Mouse (Mus musculus) gastrocnemius, postnatal 4 days (tissue): ENCODE data around the gene Mxi1. TPM values are rescaled to one million over a fixed set of nuclear protein-coding genes. Genes with fewer than 3 reads are reported as not detected.
"Not testable (repeated sequence)": the region's sequence is repeated elsewhere in the genome, so short reads cannot be mapped to it uniquely, and the experiment has no call there.

Source experiments
- DNase-seq, 2 experiments: peaks; one replicate each; pipeline ENCODE4 v3.0.0; 2021 to 2022; ENCODE audit warnings: low spot score in 2 of 2, mixed read lengths in 2 of 2
- total RNA-seq, 2 experiments: library from RNA; stranded (reverse); gene quantifications; 2 replicates each; pipeline ENCODE4 v1.2.3; 2021

The Mxi1 gene
- total RNA-seq, 2 experiments from 2014 or later = 27.0 to 28.4 TPM

DNA sequence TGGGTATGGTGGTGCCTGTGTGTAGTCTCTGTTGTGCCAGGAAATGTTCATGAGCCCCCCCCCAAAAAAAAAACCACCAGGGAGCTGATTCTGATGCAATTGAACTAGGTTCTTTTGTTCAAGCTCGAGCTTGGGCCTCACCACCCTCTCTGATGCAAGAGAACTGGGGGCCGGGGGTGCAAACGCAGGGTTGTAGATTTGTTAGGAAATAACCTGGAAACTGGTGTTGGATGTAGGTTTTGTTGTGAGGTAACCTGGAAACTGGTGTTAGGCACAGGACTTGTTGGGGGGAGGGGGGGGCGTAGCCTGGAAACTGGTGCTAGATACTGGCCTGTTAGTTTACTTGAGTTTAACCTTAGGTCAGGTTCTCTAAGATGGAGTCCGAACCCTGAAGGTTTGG, 81.5 kb downstream of the Mxi1 start:
- no peak for DNase-seq

DNA sequence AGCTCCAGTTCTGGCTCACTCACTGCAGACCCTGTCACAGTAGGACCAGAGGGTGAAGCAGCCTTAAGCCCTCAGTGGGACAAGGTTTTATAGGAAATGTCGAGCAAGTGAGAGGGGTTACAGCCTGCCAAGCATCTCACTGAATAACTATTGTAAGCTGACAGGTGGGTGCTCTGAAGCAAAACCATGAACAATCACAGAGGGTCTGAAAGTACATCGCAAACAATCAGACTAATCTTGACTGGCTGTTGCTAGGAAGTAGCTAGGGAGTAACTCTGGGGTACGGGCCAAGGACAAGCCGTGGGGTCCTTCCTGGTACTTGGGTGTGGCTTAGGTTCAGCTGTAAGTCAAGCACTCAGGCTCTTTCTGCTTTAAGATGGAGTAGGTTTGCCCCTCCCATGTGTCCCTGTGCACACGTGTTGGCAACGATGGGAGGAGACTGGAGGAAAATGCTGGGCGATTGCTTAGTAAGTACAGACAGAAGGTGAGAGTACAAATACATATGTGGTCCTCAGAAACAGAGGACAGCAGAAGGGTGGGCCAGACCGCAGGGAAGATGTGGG, 82.5 kb downstream of the Mxi1 start:
- no peak for DNase-seq

- no peak for DNase-seq
These were observed 83.3 kb downstream of the Mxi1 start for GRCm38 (mm10) chr19:53393646-53394045.

DNA sequence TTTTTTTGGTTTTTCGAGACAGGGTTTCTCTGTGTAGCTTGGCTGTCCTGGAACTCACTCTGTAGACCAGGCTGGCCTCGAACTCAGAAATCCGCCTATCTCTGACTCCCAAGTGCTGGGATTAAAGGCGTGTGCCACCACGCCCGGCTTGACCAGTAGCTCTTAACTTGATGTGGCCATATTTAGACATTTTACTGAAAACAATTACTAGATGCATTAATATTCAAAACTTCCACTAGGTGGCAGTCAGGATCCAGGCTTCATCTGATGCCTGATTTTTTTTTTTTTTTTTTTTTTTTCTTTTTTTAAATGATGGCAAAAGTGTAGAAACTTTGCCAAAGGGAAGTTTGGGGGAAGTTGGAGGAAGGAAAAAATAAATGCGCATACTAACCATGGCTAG, 84.2 kb downstream of the Mxi1 start:
- no peak for DNase-seq

DNA sequence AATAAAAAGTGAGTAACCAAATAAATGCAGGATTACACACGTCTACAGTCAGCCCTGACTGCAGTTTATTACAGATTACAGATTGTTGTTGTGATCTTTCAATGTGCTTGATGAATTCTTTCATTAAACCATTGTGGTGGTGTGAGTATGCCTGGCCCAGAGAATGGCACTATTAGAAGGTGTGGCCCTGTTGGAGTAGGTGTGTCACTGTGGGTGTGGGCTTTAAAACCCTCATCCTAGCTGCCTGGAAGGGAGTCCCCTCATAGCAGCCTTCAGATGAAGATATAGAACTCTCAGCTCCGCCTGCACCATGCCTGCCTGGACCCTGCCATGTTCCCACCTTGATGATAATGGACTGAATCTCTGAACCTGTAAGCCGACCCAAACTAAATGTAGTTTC, 84.6 kb downstream of the Mxi1 start:
- not testable (repeated sequence) for DNase-seq

DNA sequence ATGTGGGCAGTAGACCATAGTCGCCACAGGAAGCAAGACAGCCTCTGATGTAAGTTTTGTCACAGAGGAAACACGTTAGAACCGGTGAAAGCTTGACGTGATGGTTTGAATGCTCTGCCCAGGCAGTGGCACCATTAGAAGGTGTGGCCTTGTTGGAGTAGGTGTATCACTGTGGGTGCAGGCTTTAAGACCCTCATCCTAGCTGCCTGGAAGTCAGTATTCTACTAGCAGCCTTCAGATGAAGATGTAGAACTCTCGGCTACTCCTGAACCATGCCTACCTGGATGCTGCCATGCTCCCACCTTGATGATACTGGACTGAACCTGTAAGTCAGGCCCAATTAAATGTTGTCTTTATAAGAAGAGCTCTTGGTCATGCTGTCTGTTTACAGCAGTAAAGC, 85.5 kb downstream of the Mxi1 start:
- DNase-seq = not testable (repeated sequence)

- no peak for DNase-seq
These were observed 87.3 kb downstream of the Mxi1 start for GRCm38 (mm10) chr19:53397451-53398233.

GRCm38 (mm10) chr19:53399213-53399612, 88.9 kb downstream of the Mxi1 start:
- DNase-seq = no peak

GRCm38 (mm10) chr19:53400332-53401110, 90.2 kb downstream of the Mxi1 start:
- DNase-seq = no peak

DNA sequence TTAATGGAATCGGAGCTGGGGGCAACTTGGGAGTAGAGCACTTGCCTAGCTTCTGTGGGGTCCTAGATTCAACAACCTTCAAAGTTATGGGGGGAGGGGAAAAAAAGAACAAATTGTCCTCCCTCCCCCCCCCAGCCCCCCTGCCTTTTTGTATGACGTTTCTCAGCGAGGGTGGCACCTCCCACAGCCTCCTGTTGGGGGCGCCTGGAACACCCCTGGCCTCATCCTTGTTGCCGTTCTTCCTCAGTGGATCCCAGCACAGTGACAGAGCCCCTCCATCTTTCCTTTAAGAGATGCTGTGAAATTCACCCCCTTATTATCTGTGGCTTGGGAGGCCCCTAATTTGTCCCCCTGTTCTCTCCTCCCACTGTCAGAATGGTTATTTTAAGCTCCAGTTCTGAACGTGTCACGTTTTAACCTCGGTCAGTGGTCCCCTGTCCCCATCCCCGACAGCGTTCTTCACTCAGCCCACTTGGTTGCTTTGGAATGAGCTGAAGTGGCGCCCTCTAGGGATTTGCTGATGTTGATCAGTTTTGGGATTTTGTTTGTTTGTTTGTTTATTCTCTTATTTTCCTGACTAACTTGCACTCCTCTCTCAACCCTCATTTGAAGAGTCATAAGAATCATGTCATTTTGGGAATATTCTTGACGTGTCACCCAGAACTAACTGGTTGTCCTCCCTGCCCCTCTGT, 92.6 kb downstream of the Mxi1 start:
- DNase-seq = no peak

- no peak for DNase-seq
These were observed 94.0 kb downstream of the Mxi1 start for GRCm38 (mm10) chr19:53404219-53404836.

- no peak for DNase-seq
These were observed 94.6 kb downstream of the Mxi1 start for GRCm38 (mm10) chr19:53404837-53405356.

- DNase-seq = no peak
These were observed 95.5 kb downstream of the Mxi1 start for GRCm38 (mm10) chr19:53405810-53406209.

GRCm38 (mm10) chr19:53407350-53407749, 97.0 kb downstream of the Mxi1 start:
- no peak for DNase-seq

GRCm38 (mm10) chr19:53408398-53408797, 98.1 kb downstream of the Mxi1 start:
- DNase-seq = no peak

DNA sequence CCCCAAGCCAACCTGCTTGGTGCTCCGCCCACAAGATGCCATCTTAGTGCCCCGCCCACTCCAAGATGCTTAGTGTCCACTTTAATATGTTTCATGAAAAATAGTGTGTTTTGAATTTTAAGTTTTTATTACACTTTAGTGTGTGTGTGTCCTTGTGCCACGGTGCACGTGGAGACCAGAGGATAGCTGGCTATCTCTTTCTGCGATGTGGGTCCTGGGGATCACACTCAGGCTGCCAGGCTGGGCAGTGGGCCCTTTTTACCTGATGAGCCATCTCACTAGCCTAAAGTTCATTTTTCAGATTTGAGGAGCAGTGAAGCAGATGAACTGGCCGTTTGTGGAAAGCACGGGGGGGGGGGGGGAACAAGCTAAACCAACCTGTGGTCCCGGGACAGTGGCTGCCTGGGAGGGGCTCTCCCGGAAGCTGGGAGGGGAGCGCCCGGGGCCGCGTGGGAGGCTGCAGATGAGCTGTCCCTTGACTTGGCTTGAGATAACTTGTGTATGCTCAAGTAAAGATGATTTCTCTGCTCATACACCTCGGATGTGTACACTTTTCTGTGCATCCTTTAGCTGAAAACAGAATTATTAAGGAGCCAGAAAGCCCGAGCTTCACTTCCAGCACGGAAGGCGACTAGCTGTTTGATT, 99.5 kb downstream of the Mxi1 start:
- no peak for DNase-seq

GRCm38 (mm10) chr19:53412149-53412848, 102.0 kb downstream of the Mxi1 start:
- no peak for DNase-seq

DNA sequence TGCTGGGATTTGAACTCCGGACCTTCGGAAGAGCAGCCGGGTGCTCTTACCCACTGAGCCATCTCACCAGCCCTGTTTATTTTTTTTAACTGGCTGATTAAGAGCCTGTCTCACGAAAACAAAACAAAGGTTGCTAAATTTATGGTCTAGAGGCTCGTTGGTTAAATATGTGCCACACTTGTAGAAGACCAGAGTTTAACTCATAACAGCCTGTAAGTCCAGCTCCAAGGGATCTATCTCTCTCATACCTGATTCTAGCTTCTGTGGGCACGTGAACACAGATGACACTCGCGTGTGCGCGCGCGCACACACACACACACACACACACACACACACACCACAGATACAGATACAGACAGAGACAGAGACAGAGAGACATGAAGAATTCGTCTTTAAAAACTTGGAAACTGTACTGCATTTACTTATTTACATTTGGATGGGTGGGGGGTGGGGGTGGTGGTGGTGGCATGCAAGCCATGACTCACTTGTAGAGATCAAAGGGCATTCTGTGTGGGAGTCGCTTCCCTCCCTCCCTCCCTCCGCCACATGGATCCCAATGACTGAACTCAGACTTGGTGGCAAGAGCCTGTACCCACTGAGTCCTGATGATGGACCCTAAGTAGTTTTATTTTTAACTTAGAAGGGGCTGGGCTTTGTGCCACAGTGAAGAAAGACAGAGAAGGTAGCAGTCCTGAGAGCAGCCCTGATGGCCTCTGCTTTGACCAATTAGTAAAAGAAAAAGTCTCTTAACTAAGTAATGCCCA, 103.5 kb downstream of the Mxi1 start:
- DNase-seq = no peak

DNA sequence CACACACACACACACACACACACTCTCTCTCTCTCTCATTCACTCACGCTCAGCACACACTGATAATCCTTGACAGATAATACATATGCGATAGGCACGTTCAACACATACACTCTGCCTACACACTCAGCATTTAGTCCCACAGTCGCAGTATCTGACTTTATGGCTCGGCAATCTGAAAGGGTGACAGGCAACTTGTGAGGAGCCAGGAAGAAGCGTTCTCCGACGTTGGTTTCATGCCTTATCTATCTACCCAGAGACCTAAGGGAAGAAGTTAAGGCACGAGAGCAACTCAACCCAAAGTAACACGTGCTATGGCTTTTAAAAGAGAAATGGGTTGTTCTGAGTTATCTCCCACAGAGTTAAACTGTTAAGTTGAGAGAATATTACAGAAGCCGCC, 104.3 kb downstream of the Mxi1 start:
- DNase-seq = no peak
